8 mouse cellular contexts compared by ENCODE assay signal in the genomic region with DNA sequence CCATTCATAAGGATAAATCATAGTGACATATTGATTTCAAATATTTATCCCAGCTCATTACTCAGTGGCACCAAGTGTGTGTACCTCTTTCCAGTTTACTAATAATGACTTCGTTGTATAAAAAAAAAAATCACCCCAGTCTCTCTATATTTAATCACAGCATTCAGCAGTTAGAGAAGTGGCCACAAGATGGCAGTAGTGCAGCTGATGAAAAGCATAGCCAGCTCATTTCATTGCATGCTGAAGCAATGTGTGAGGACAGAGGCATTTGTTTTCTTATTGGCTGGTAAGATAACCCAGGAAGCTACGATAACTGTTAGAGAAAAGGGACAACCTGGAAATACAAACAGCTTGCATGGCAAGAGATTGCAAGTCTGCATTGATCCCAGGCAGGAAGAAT.
A peak's percentile ranks its signal among the peaks of the same experiment; 100 is the strongest.
DNase-seq lines count a peak whose midpoint lies in the region; ATAC-seq and TF ChIP-seq lines count a peak whose summit lies in the region.
"Not testable (repeated sequence)": the region's sequence is repeated elsewhere in the genome, so short reads cannot be mapped to it uniquely, and the experiment has no call there.

No protein-coding gene starts in this region.

- not testable (repeated sequence) for TF ChIP-seq POLR2A in spleen, adult 2 months (IDR thresholded peaks at IDR 0.05; ENCODE audit: low read depth, low read length)

- not testable (repeated sequence) for TF ChIP-seq EP300 in liver, embryonic 14.5 days (IDR thresholded peaks at IDR 0.05; ENCODE audit: low read depth)

- 51% methylated on average over 1 of the region's 2 CpGs for WGBS in forebrain, postnatal 0 days
- 55% methylated on average over 1 of the region's 2 CpGs for WGBS in hindbrain, embryonic 14.5 days
- 32% methylated on average over 1 of the region's 2 CpGs for WGBS in liver, embryonic 14.5 days (ENCODE audit: insufficient replicate concordance)
- WGBS in midbrain, postnatal 0 days: 29% methylated on average over 1 of the region's 2 CpGs
- WGBS in spleen, adult 2 months: 29% methylated on average over 2 of the region's 2 CpGs

- H3K4me3 ChIP-seq in forebrain, postnatal 0 days (ENCODE audit: low read depth, low read length); hindbrain, embryonic 14.5 days (replicated peaks; ENCODE audit: low read length); layer of hippocampus, adult 2 months; liver, embryonic 14.5 days (ENCODE audit: insufficient read depth in 1 of 2, low read depth in 2 of 2, low read length in 2 of 2); midbrain, postnatal 0 days (ENCODE audit: low read depth, low read length); spleen, adult 2 months (ENCODE audit: extremely low read depth, insufficient read depth, insufficient read length): not testable (repeated sequence)

- not testable (repeated sequence) for H3K36me3 ChIP-seq in forebrain, postnatal 0 days (ENCODE audit: insufficient read depth); hindbrain, embryonic 14.5 days (replicated peaks; ENCODE audit: control insufficient read depth, insufficient read depth); liver, embryonic 14.5 days (replicated peaks; ENCODE audit: control insufficient read depth, insufficient read depth, low read depth); midbrain, postnatal 0 days (ENCODE audit: insufficient read depth, low read length); spleen, adult 2 months (ENCODE audit: control insufficient read depth, insufficient read depth, low read length)

- H3K9me3 ChIP-seq in forebrain, postnatal 0 days (ENCODE audit: low read length); hindbrain, embryonic 14.5 days (ENCODE audit: control insufficient read depth, low read length); liver, embryonic 14.5 days (ENCODE audit: control insufficient read depth, low read length); midbrain, postnatal 0 days (ENCODE audit: low read length): not testable (repeated sequence)

- H3K27me3 ChIP-seq in forebrain, postnatal 0 days (ENCODE audit: insufficient read depth, low read length); hindbrain, embryonic 14.5 days (ENCODE audit: control insufficient read depth, insufficient read depth, low read length); liver, embryonic 14.5 days (ENCODE audit: control insufficient read depth, insufficient read depth, low read length); midbrain, postnatal 0 days (ENCODE audit: insufficient read depth, low read length); spleen, adult 2 months (ENCODE audit: control insufficient read depth, insufficient read depth, low read length): not testable (repeated sequence)

- DNase-seq in CD4-positive, CD25-positive, alpha-beta regulatory T cell, adult 2 months (ENCODE audit: low read depth, low spot score): peak; percentile 80
- peak; percentile 71 for DNase-seq in forebrain, postnatal 0 days
- DNase-seq in hindbrain, embryonic 14.5 days (ENCODE audit: low spot score): peak; percentile 84
- DNase-seq in layer of hippocampus, adult 2 months (ENCODE audit: low spot score in 2 of 2): peak in 1 of 2 experiments; percentile 19
- not testable (repeated sequence) for DNase-seq in liver, embryonic 14.5 days (ENCODE audit: low read depth in 3 of 3, low spot score in 3 of 3)
- peak; percentile 76 for DNase-seq in midbrain, postnatal 0 days (ENCODE audit: low spot score)
- peak; percentile 3 to 5 for DNase-seq in spleen, adult 2 months (ENCODE audit: low read depth in 1 of 2, low spot score in 2 of 2)

- ATAC-seq in cerebellum, adult (ENCODE audit: insufficient number of reproducible peaks, low FRiP score, low TSS enrichment): 0 out of 2 replicates have a peak, but pooled peaks have one; percentile 26
- ATAC-seq in forebrain, postnatal 0 days: peak; percentile 83
- ATAC-seq in hindbrain, embryonic 14.5 days (ENCODE audit: low FRiP score): peak; percentile 66; the same call in 1 of the 2 replicates
- not testable (repeated sequence) for ATAC-seq in liver, embryonic 14.5 days (ENCODE audit: insufficient read depth)
- peak; percentile 80 for ATAC-seq in midbrain, postnatal 0 days (ENCODE audit: low FRiP score)

- not testable (repeated sequence) for H3K4me1 ChIP-seq in forebrain, postnatal 0 days (ENCODE audit: insufficient read depth); hindbrain, embryonic 14.5 days (replicated peaks; ENCODE audit: control insufficient read depth, insufficient read depth, low read length); liver, embryonic 14.5 days (replicated peaks; ENCODE audit: control insufficient read depth in 2 of 2, insufficient read depth in 2 of 2, low read length in 1 of 2); midbrain, postnatal 0 days (ENCODE audit: insufficient read depth, low read length); spleen, adult 2 months (ENCODE audit: control insufficient read depth, insufficient read depth, insufficient read length)

- not testable (repeated sequence) for H3K9ac ChIP-seq in forebrain, postnatal 0 days; hindbrain, embryonic 14.5 days; liver, embryonic 14.5 days (replicated peaks); midbrain, postnatal 0 days (replicated peaks; ENCODE audit: low read length, poor library complexity, severe bottlenecking)

- H3K27ac ChIP-seq in forebrain, postnatal 0 days (ENCODE audit: low read depth, low read length); hindbrain, embryonic 14.5 days; layer of hippocampus, adult 2 months; liver, embryonic 14.5 days; midbrain, postnatal 0 days (ENCODE audit: low read depth, low read length); spleen, adult 2 months (ENCODE audit: insufficient read depth, low read length): not testable (repeated sequence)

- H3K4me2 ChIP-seq in forebrain, postnatal 0 days (ENCODE audit: low read depth); hindbrain, embryonic 14.5 days (replicated peaks); liver, embryonic 14.5 days (ENCODE audit: low read depth); midbrain, postnatal 0 days (ENCODE audit: low read depth, low read length, poor library complexity, severe bottlenecking): not testable (repeated sequence)

- peak; percentile 64 for TF ChIP-seq CTCF in forebrain, postnatal 0 days (IDR thresholded peaks at IDR 0.05; ENCODE audit: low read depth)
- TF ChIP-seq CTCF in layer of hippocampus, adult 2 months (conservative IDR thresholded peaks at IDR 0.05): peak; percentile 71
- peak; percentile 43; the same call in 1 of the 2 replicates for TF ChIP-seq CTCF in liver, embryonic 14.5 days (IDR thresholded peaks at IDR 0.05; ENCODE audit: low read depth)
- TF ChIP-seq CTCF in midbrain, postnatal 0 days (IDR thresholded peaks at IDR 0.05): peak; percentile 73
- not testable (repeated sequence) for TF ChIP-seq CTCF in spleen, adult 2 months (IDR thresholded peaks at IDR 0.05; ENCODE audit: extremely low read depth, insufficient read depth, insufficient read length, insufficient replicate concordance)
